Mouse (Mus musculus) neural tube, embryonic 14.5 days (tissue): ENCODE data around the gene Zfp575. TPM values are rescaled to one million over a fixed set of nuclear protein-coding genes. Genes with fewer than 3 reads are reported as not detected.

Experiments
- ATAC-seq: fragments of 200-750 bp; cut with Nextera tagmentation; 2 replicates; pipeline ENCODE4 v1.8.0; 2017; ENCODE audit warnings: low read depth, mild to moderate bottlenecking, moderate TSS enrichment, moderate library complexity
- H3K27ac ChIP-seq: fragments of 300-500 bp; sonication (generic); 2 replicates; pipeline ENCODE4 v1.5.1; 2014; ENCODE audit warnings: low read depth, mild to moderate bottlenecking, control low read depth, low read length, moderate library complexity, mixed read lengths
- H3K27me3 ChIP-seq: fragments of 300-500 bp; sonication (generic); 2 replicates; pipeline ENCODE4 v1.6.1; 2014; ENCODE audit warnings: low read length; ENCODE audit not compliant: control insufficient read depth, insufficient read depth
- H3K36me3 ChIP-seq: fragments of 300-500 bp; sonication (generic); 2 replicates; pipeline ENCODE4 v1.6.1; 2014; ENCODE audit warnings: low read length, mixed read lengths; ENCODE audit not compliant: control insufficient read depth, insufficient read depth
- H3K4me1 ChIP-seq: fragments of 300-500 bp; sonication (generic); 2 replicates; pipeline ENCODE4 v1.6.1; 2014; ENCODE audit warnings: low read length; ENCODE audit not compliant: control insufficient read depth, insufficient read depth
- H3K4me2 ChIP-seq: fragments of 300-500 bp; sonication (generic); 2 replicates; pipeline ENCODE4 v1.6.1; 2014; ENCODE audit warnings: mild to moderate bottlenecking, low read depth, low read length, control low read depth
- H3K4me3 ChIP-seq: fragments of 300-500 bp; sonication (generic); 2 replicates; pipeline ENCODE4 v1.5.1; 2014; ENCODE audit warnings: low read depth, low read length, control low read depth, mixed read lengths
- H3K9ac ChIP-seq: fragments of 300-500 bp; sonication (generic); replicated peaks from 2 replicates; pipeline ENCODE4 v1.6.1; 2014; ENCODE audit warnings: low read depth, mild to moderate bottlenecking, control low read depth, low read length, mixed read lengths
- H3K9me3 ChIP-seq: fragments of 300-500 bp; sonication (generic); 2 replicates; pipeline ENCODE4 v1.6.1; 2016; ENCODE audit warnings: low read length; ENCODE audit not compliant: control insufficient read depth
- WGBS: fragments of 180-500 bp; shearing (Covaris S2); extraction: QIAGEN DNeasy Blood & Tissue Kit; methylation state at CpG from one replicate; pipeline ENCODE4 v1.1.7; 2014; 5-methylcytosine and 5-hydroxymethylcytosine counted together
- polyA plus RNA-seq: library from polyadenylated mRNA; unstranded; fragments of >200 nt; fragmentation: Nextera tagmentation; extraction: Ambion mirVana; gene quantifications from 2 replicates; pipeline ENCODE4 v1.2.1, GENCODE M21; 2014

Zfp575 gene
- polyA plus RNA-seq, result 8.5 and 9.4 TPM in 2 replicates

DNA sequence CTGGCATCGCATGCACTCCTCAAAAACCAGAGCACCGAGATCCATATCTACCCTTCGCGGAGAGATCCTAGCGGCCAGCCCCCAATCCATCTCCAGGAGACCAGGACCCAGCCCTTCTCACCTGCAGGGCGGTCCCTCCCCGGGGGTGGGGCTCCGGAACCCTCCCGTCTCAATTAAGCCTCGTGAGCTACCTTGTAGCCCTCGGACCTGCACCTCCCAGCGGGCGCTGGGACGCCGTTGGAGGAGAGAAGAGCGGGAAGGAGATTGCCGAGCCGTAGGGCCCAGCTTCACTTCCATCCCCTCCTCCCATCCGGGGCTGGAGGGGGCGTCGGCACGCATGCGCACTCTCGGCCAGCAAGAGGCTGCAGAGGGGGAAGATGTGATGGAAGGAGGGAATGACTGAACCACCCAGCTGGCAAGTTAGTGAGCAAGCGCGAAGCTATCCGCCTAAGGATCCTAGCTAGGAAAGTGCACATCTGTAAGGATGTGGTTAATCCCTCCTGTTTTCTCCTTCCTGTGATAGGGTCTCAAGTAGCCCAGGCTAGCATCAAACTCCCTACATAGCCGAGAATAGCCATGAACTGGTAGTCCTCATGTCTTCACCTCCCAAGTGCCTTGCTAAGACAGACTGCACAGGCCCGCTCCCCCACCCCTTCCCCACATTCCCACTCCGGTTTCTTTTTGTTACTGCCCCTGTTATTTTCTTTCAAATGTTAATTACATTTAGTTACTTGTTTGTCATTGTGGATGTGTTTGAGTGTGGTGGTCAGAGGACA is at the start of gene Zfp575, which contains the start of gene Ethe1:
TSS of gene Zfp575 (minus strand) at position 312 of the 776 bp plus-strand sequence.
TSS of gene Ethe1 (plus strand) at position 214 of the 776 bp plus-strand sequence.
- no peaks in the 10 kb centered on the region for H3K36me3 ChIP-seq
- no peaks in the 10 kb centered on the region for H3K4me1 ChIP-seq
- peaks cover 17% of the 10 kb centered on the region for H3K27me3 ChIP-seq
- ATAC-seq, result peak; percentile 67
- H3K9me3 ChIP-seq, result no peaks in the 10 kb centered on the region
- no peak within 1 kb of the TSS for H3K27ac ChIP-seq
- peak within 1 kb of the TSS; percentile 68 for H3K4me2 ChIP-seq
- H3K4me3 ChIP-seq, result peak within 1 kb of the TSS; percentile 51
- WGBS, result 6% methylated on average over 30 of the region's 30 CpGs
- peak within 1 kb of the TSS; percentile 71 for H3K9ac ChIP-seq

DNA sequence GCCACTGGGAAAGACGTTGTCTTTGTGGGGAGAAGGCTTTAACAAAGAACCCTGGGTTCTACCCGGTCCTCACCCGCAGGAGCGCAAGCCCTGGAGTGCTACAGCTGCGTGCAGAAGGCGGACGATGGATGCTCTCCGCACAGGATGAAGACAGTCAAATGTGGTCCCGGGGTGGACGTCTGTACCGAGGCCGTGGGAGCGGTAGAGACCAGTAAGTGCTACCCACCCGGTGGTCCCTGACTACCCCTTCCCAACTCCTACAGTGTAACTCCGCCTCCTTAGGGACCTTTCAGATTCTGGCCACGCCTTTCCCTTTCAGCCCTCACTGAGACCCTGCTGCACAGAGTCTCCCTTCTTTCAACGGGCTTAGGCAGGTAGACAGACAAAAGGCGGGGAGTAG is 49.6 kb upstream of the Zfp575 start:
- no peak overlapping the region for H3K4me3 ChIP-seq
- no peak for ATAC-seq

DNA sequence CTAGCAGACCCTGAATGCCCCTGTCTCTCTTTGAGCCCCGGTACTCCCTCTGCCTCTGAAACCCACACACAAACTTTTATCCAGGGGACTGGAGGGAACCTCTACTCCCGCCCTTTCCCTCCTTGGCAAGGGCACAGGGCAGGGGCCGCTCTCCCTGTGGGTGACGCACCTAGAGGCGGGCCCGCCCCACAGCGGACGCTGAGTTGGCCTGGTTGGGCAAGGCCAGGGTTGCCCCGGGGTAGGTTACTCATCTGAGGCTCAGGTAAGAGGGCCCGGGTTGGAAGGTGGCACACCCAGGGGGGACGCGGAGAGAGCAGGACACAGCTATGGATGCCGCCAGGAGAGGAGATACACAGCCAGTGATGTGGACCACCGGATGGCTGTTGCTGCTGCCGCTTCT is 48.8 kb upstream of the Zfp575 start, which contains the start of gene Lypd3:
TSS of gene Lypd3 (plus strand) at position 287 of the 400 bp plus-strand sequence.
- WGBS, result 16% methylated on average over 15 of the region's 15 CpGs
- Histone ChIP-seq H3K4me3 (no peak within 1 kb of the TSS), H3K27me3 (peaks cover 32% of the 10 kb centered on the region), H3K9ac (no peak within 1 kb of the TSS), H3K27ac (no peak within 1 kb of the TSS), H3K9me3 (no peaks in the 10 kb centered on the region), H3K4me2 (no peak within 1 kb of the TSS), H3K36me3 (no peaks in the 10 kb centered on the region), H3K4me1 (peaks cover 7% of the 10 kb centered on the region; the same call in 1 of the 2 replicates)
- ATAC-seq, result no peak

More for the DNA sequence above, 49.6 kb upstream of the Zfp575 start:
- H3K4me2 ChIP-seq, result no peak overlapping the region
- peaks cover 7% of the 10 kb centered on the region; the same call in 1 of the 2 replicates for H3K4me1 ChIP-seq
- H3K9ac ChIP-seq, result no peak overlapping the region
- no peaks in the 10 kb centered on the region for H3K9me3 ChIP-seq
- H3K36me3 ChIP-seq, result no peaks in the 10 kb centered on the region
- 4% methylated on average over 18 of the region's 18 CpGs for WGBS
- H3K27me3 ChIP-seq, result peaks cover 32% of the 10 kb centered on the region
- H3K27ac ChIP-seq, result no peak overlapping the region

DNA sequence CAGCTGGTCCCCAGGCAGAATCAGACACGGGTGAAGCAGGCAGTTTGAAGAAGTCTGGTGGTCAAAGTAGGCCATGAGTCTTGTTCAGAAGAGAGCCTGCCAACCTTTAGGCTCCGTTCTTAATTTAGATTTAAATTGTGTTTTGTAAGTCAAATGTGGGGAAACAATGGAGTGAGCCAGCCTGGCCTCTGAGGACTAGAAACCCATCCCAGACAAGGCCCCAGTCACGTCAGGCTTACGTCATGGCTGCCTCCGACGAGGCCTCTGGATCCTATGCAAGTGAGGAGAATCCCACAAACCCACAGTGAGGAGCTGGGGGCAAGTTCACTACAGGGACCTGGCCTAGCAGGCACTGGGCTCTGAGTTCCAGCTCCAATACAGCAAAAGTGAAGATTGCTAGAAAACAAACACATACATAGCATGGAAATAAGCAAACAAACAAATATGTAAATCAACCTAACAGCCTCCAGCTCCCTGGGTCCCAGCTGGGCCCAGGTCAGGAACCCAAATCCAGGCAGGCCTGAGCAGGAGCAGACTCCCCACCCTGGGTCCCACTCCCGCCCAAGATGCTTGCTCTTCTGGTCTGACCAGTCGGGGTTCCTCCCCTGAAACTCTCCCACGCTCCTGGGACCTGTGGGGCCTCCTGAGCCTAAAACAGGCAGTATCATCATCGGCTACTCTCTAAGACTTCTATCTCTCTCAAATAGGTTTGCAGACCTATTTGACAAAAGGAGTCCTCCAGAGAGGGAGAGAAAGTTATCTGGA is 42.9 kb upstream of the Zfp575 start:
- no peaks in the 10 kb centered on the region for H3K27me3 ChIP-seq
- H3K4me1 ChIP-seq, result peaks cover 4% of the 10 kb centered on the region; the same call in 1 of the 2 replicates
- no peak overlapping the region for H3K4me2 ChIP-seq
- no peak overlapping the region for H3K27ac ChIP-seq
- no peak overlapping the region for H3K9ac ChIP-seq
- H3K9me3 ChIP-seq, result no peaks in the 10 kb centered on the region
- no peaks in the 10 kb centered on the region for H3K36me3 ChIP-seq
- no peak for ATAC-seq
- 68% methylated on average over 10 of the region's 10 CpGs for WGBS
- no peak overlapping the region for H3K4me3 ChIP-seq

DNA sequence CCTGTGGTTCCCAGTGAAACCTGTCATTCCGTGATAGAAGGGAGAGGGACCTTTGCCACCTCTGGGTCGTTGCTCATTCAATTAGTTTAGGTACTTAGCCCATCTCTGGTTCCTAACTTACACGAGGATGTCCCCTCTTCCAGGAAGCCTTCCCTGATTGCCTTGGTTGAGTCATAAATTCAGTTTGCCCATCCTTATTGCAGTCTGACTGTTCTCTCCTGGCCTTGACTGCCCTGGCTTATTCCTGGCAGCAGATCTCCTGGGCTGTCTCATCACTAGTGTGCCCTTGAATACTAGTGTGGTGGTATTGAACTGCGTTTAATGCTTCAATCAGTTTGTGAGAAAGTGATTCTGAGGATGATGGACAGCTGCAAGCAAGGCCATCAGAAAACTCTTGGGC is 42.2 kb upstream of the Zfp575 start:
- 70% methylated on average over 4 of the region's 4 CpGs for WGBS
- no peak for ATAC-seq

DNA sequence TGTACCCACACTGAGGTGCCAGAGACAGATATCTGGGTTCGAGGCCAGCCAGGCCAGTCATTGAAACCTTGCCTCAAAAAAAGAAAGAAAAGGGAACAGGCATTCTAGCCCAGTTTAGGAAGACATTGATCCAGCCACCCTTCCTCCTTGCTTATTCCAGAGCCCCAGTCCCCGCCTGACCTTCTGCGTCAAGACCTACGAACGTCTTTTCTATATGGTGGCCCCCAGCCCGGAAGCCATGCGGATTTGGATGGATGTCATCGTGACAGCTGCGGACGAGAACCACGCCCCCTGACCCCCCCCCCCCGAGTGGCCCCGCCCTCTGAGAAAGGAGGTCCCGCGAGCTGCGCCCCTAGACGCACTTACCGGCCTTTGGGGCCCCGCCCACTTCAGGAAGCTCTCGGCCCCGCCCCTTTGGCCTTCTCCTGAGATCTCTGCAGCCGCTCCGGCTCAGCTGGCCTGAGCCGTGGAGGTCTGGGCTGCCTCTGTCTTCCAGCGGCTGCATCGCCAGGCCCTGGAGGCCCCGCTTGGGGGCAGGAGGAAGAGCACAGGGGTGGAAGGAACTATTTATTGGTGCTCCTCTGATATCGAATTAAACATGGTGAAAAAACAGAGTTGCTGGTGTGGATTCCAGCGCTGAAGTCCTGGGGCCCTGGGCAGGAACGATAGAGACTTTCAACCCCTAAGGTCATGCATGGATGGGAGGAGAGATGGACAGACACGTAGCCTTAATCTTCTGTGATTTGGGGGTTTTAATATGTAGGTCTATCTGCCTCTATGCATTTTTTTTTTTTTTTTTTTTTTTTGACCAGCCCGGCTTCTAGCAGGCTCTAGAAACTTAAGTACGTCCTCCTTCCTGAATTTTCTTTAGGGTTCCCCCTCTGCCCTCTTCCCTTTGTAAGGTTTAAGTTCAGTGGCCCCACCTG is 41.5 kb upstream of the Zfp575 start:
- WGBS, result 11% methylated on average over 33 of the region's 33 CpGs
- Histone ChIP-seq H3K9me3 (no peaks in the 10 kb centered on the region), H3K4me1 (peaks cover 4% of the 10 kb centered on the region; the same call in 1 of the 2 replicates), H3K9ac (peak overlapping the region; percentile 39), H3K36me3 (no peaks in the 10 kb centered on the region), H3K27me3 (no peaks in the 10 kb centered on the region), H3K27ac (no peak overlapping the region), H3K4me3 (peak overlapping the region; percentile 11), H3K4me2 (peak overlapping the region; percentile 47)
- ATAC-seq, result peak; percentile 84; the same call in 1 of the 2 replicates

More for the DNA sequence above, 42.2 kb upstream of the Zfp575 start:
- Histone ChIP-seq H3K9ac (no peak overlapping the region), H3K4me1 (peaks cover 4% of the 10 kb centered on the region; the same call in 1 of the 2 replicates), H3K9me3 (no peaks in the 10 kb centered on the region), H3K4me2 (no peak overlapping the region), H3K27me3 (no peaks in the 10 kb centered on the region), H3K36me3 (no peaks in the 10 kb centered on the region), H3K27ac (no peak overlapping the region), H3K4me3 (no peak overlapping the region)

DNA sequence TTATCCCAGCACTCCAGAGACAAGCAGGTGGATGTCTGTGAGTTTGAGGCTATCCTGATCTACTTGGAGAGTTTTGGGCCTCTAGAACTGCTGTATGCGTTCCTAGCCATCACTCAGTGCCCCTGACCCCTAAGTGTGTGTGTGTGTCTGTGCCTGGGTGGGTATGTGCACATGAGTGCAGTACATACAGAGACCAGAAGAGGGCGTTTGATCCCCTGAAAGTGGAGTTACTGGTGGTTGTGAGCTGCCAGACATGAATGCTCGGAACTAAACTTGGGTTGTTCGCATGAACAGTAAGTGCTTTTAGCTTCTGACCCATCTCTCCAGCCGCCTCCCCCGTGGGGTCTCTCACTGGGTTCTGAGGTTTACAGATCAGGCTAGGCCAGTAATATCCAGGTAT is 35.5 kb upstream of the Zfp575 start:
- Histone ChIP-seq H3K4me3 (no peak overlapping the region), H3K36me3 (no peaks in the 10 kb centered on the region), H3K4me1 (no peaks in the 10 kb centered on the region), H3K27me3 (no peaks in the 10 kb centered on the region), H3K27ac (no peak overlapping the region), H3K4me2 (no peak overlapping the region), H3K9ac (no peak overlapping the region), H3K9me3 (no peaks in the 10 kb centered on the region)
- WGBS, result 85% methylated on average over 6 of the region's 6 CpGs
- no peak for ATAC-seq

DNA sequence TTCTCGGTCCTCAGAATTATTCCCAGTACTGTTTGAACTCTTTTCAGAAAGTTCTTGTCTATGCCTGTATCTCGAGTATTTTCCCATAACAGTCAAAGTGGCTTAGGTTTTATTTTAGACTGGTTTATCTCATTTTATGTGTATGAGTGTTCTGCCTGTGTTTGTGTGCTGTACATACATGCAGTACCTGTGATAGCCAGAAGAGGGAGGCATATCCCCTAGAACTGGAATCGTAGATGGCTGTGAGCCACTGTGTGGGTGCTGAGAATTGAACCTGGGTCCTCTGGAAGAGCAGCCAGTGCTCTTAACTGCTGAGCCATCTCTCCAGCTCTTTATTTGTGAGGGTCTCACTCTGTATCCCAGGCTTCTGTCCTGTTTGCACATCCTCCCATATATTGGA is 33.8 kb upstream of the Zfp575 start:
- H3K4me3 ChIP-seq, result no peak overlapping the region
- no peaks in the 10 kb centered on the region for H3K36me3 ChIP-seq
- no peak for ATAC-seq
- H3K9ac ChIP-seq, result no peak overlapping the region
- H3K4me1 ChIP-seq, result no peaks in the 10 kb centered on the region
- no peak overlapping the region for H3K4me2 ChIP-seq
- 81% methylated on average over 3 of the region's 3 CpGs for WGBS
- no peaks in the 10 kb centered on the region for H3K9me3 ChIP-seq
- no peaks in the 10 kb centered on the region for H3K27me3 ChIP-seq
- H3K27ac ChIP-seq, result no peak overlapping the region
